Mouse (Mus musculus) spleen, adult 2 months (tissue): Measurements from ENCODE around the gene Sec61a1.

Experiments
- CTCF ChIP-seq: fragments of 200-500 bp; IDR thresholded peaks from 2 replicates; pipeline ENCODE4 v1.5.1; 2011; ENCODE audit warnings: mild to moderate bottlenecking, inconsistent platforms; ENCODE audit not compliant: insufficient read depth, insufficient read length, insufficient replicate concordance; ENCODE audit errors: extremely low read depth
- POLR2A ChIP-seq: fragments of 200-500 bp; IDR thresholded peaks from 2 replicates; pipeline ENCODE4 v1.6.1; 2011; ENCODE audit warnings: low read depth, low read length, inconsistent platforms

DNA sequence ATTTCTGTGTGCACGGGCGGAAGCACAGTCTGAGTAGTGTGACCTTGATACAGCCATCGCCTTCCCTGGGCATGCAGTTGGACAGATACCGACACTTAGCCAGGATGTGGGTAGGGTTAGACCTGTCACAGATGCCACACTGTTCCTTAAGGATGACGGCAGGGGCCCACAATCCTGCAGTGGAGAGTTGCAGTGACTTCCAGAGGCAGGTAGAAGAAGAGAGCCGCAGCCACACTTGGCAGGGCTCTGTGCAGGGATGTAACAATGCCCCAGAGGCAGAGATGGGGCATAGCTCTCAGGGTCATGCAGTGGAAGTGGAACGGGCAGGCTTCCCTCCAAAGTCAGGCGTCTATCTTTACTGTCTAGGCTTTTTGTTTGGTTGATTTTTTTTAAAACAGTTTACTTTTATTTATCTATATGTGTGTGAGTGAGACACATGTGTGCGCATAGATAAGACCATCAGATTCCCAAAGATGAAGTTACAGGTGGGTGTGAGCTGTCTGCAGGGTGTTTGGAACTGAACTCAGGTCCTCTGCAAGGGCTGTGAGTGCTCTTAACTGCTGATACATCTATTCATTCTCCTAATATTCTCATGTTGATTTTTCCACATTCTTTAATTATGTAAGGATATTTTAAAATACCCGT lies 29.8 kb upstream of the Sec61a1 start:
- no peak for TF ChIP-seq POLR2A
- no peak for TF ChIP-seq CTCF
